ENCODE assay signal across 8 mouse cellular contexts in genomic region chr7:34317901-34318476, GRCm38 (mm10). TPM values are rescaled to one million over a fixed set of nuclear protein-coding genes. Genes with fewer than 3 reads are reported as not detected.
DNase-seq lines count a peak whose midpoint lies in the region; ATAC-seq and TF ChIP-seq lines count a peak whose summit lies in the region.

No protein-coding gene starts in this region.

- WGBS in hindbrain, postnatal 0 days: 47% methylated on average over 7 of the region's 7 CpGs
- 70% methylated on average over 7 of the region's 7 CpGs for WGBS in hindbrain, embryonic 12.5 days
- WGBS in intestine, embryonic 14.5 days: 33% methylated on average over 7 of the region's 7 CpGs
- WGBS in neural tube, embryonic 15.5 days: 62% methylated on average over 7 of the region's 7 CpGs
- 69% methylated on average over 7 of the region's 7 CpGs for WGBS in forebrain, embryonic 16.5 days

- H3K27ac ChIP-seq in hindbrain, postnatal 0 days: peak overlapping the region; percentile 60; the same call in 1 of the 2 replicates
- no peak overlapping the region for H3K27ac ChIP-seq in hindbrain, embryonic 12.5 days
- H3K27ac ChIP-seq in intestine, embryonic 14.5 days (ENCODE audit: low read depth): peak overlapping the region; percentile 72
- H3K27ac ChIP-seq in neural tube, embryonic 15.5 days (replicated peaks): peak overlapping the region; percentile 62
- H3K27ac ChIP-seq in forebrain, embryonic 16.5 days (ENCODE audit: low read length): no peak overlapping the region

- H3K9ac ChIP-seq in hindbrain, postnatal 0 days (replicated peaks; ENCODE audit: low read length): no peak overlapping the region
- no peak overlapping the region for H3K9ac ChIP-seq in hindbrain, embryonic 12.5 days
- H3K9ac ChIP-seq in intestine, embryonic 14.5 days (ENCODE audit: low read length): no peak overlapping the region
- no peak overlapping the region for H3K9ac ChIP-seq in neural tube, embryonic 15.5 days (replicated peaks)
- no peak overlapping the region for H3K9ac ChIP-seq in forebrain, embryonic 16.5 days (replicated peaks; ENCODE audit: low read depth, low read length)

- ATAC-seq in hindbrain, postnatal 0 days: peak; percentile 58
- no peak for ATAC-seq in hindbrain, embryonic 12.5 days (ENCODE audit: low FRiP score)
- ATAC-seq in intestine, embryonic 14.5 days (replicated peaks; ENCODE audit: low FRiP score, low TSS enrichment, low read depth): no peak
- no peak for ATAC-seq in neural tube, embryonic 15.5 days (ENCODE audit: low FRiP score)
- ATAC-seq in forebrain, embryonic 16.5 days: no peak

- TF ChIP-seq CTCF in hindbrain, postnatal 0 days (IDR thresholded peaks at IDR 0.05; ENCODE audit: low read depth): no peak

- no peaks in the 10 kb centered on the region for H3K4me1 ChIP-seq in hindbrain, postnatal 0 days (ENCODE audit: insufficient read depth, low read length)
- H3K4me1 ChIP-seq in hindbrain, embryonic 12.5 days: no peaks in the 10 kb centered on the region
- H3K4me1 ChIP-seq in intestine, embryonic 14.5 days (replicated peaks; ENCODE audit: control insufficient read depth, insufficient read depth, low read length): peaks cover 9% of the 10 kb centered on the region
- peaks cover 11% of the 10 kb centered on the region; the same call in 1 of the 2 replicates for H3K4me1 ChIP-seq in neural tube, embryonic 15.5 days
- H3K4me1 ChIP-seq in forebrain, embryonic 16.5 days (replicated peaks; ENCODE audit: control insufficient read depth, insufficient read depth, low read length): no peaks in the 10 kb centered on the region

- no peak overlapping the region for H3K4me3 ChIP-seq in hindbrain, postnatal 0 days (ENCODE audit: low read length)
- H3K4me3 ChIP-seq in hindbrain, embryonic 12.5 days: no peak overlapping the region
- no peak overlapping the region for H3K4me3 ChIP-seq in intestine, embryonic 14.5 days (ENCODE audit: low read depth, low read length)
- H3K4me3 ChIP-seq in neural tube, embryonic 15.5 days (replicated peaks): no peak overlapping the region
- no peak overlapping the region for H3K4me3 ChIP-seq in forebrain, embryonic 16.5 days (replicated peaks; ENCODE audit: low read length)

- DNase-seq in hindbrain, postnatal 0 days (ENCODE audit: low spot score): peak; percentile 69
- DNase-seq in Muller cell, postnatal 12 days (ENCODE audit: inconsistent ontology term): peak; percentile 58
- DNase-seq in gastrocnemius, adult 18-20 months (ENCODE audit: low spot score): peak; percentile 72
- DNase-seq in intestine, embryonic 14.5 days (ENCODE audit: low spot score): peak; percentile 69
- DNase-seq in thymus, postnatal 4 days: no peak

- H3K36me3 ChIP-seq in hindbrain, postnatal 0 days (ENCODE audit: insufficient read depth, low read length): no peaks in the 10 kb centered on the region
- no peaks in the 10 kb centered on the region for H3K36me3 ChIP-seq in hindbrain, embryonic 12.5 days
- no peaks in the 10 kb centered on the region for H3K36me3 ChIP-seq in intestine, embryonic 14.5 days (ENCODE audit: control insufficient read depth, insufficient read depth, low read length)
- no peaks in the 10 kb centered on the region for H3K36me3 ChIP-seq in neural tube, embryonic 15.5 days
- no peaks in the 10 kb centered on the region for H3K36me3 ChIP-seq in forebrain, embryonic 16.5 days (ENCODE audit: control insufficient read depth, insufficient read depth)

- no peaks in the 10 kb centered on the region for H3K9me3 ChIP-seq in hindbrain, postnatal 0 days (ENCODE audit: low read length)
- no peaks in the 10 kb centered on the region for H3K9me3 ChIP-seq in hindbrain, embryonic 12.5 days (replicated peaks)
- no peaks in the 10 kb centered on the region for H3K9me3 ChIP-seq in intestine, embryonic 14.5 days (ENCODE audit: control insufficient read depth, low read length)
- no peaks in the 10 kb centered on the region for H3K9me3 ChIP-seq in neural tube, embryonic 15.5 days (replicated peaks)
- no peaks in the 10 kb centered on the region for H3K9me3 ChIP-seq in forebrain, embryonic 16.5 days (ENCODE audit: control insufficient read depth, low read length)

- H3K27me3 ChIP-seq in hindbrain, postnatal 0 days (ENCODE audit: insufficient read depth, low read length): no peaks in the 10 kb centered on the region
- H3K27me3 ChIP-seq in hindbrain, embryonic 12.5 days: no peaks in the 10 kb centered on the region
- H3K27me3 ChIP-seq in intestine, embryonic 14.5 days (replicated peaks; ENCODE audit: control insufficient read depth, insufficient read depth, low read length): no peaks in the 10 kb centered on the region
- H3K27me3 ChIP-seq in neural tube, embryonic 15.5 days (replicated peaks): no peaks in the 10 kb centered on the region
- H3K27me3 ChIP-seq in forebrain, embryonic 16.5 days (replicated peaks; ENCODE audit: control insufficient read depth, insufficient read depth, low read length): no peaks in the 10 kb centered on the region

- H3K4me2 ChIP-seq in hindbrain, postnatal 0 days (ENCODE audit: low read depth, low read length): no peak overlapping the region
- H3K4me2 ChIP-seq in hindbrain, embryonic 12.5 days (replicated peaks): no peak overlapping the region
- 0 out of 2 replicates have a peak overlapping the region, but pooled peaks have one; percentile 8 for H3K4me2 ChIP-seq in intestine, embryonic 14.5 days (ENCODE audit: low read length)
- no peak overlapping the region for H3K4me2 ChIP-seq in neural tube, embryonic 15.5 days
- no peak overlapping the region for H3K4me2 ChIP-seq in forebrain, embryonic 16.5 days (ENCODE audit: low read length)

RNA-seq across cellular contexts. Expression of gene 4931406P16Rik, which starts 4.6 kb away (rescaled TPM):
- 61.0 and 65.5 TPM in 2 replicates for total RNA-seq in hindbrain, postnatal 0 days (2014; rRNA removed)
- polyA plus RNA-seq in hindbrain, postnatal 0 days (2015; fragmentation: Nextera tagmentation; extraction: Ambion mirVana): 23.2 and 31.5 TPM in 2 replicates
- polyA plus RNA-seq in hindbrain, embryonic 12.5 days (2016; fragmentation: Nextera tagmentation; extraction: Ambion mirVana): 34.3 and 35.8 TPM in 2 replicates
- 10 to 100 TPM; 40.5 to 64.1 TPM for total RNA-seq in gastrocnemius, adult 18-20 months (2021)
- polyA plus RNA-seq in intestine, embryonic 14.5 days (2014; fragmentation: Nextera tagmentation; extraction: Ambion mirVana): 37.8 and 47.5 TPM in 2 replicates
- 30.1 and 30.8 TPM in 2 replicates for polyA plus RNA-seq in neural tube, embryonic 15.5 days (2015; fragmentation: Nextera tagmentation; extraction: Ambion mirVana)
- 28.2 and 31.5 TPM in 2 replicates for polyA plus RNA-seq in forebrain, embryonic 16.5 days (2015; fragmentation: Nextera tagmentation; extraction: Ambion mirVana)

Comparison
In these comparisons a context has a peak if more than half of its experiments do, and no peak if none do; other contexts are left out.
1. H3K27ac ChIP-seq: peak in hindbrain, postnatal 0 days (single experiment), intestine, embryonic 14.5 days (single experiment) and neural tube, embryonic 15.5 days (single experiment); none in hindbrain, embryonic 12.5 days (single experiment) and forebrain, embryonic 16.5 days (single experiment).